ENCODE assay signal across 17 mouse cellular contexts in the genomic region with DNA sequence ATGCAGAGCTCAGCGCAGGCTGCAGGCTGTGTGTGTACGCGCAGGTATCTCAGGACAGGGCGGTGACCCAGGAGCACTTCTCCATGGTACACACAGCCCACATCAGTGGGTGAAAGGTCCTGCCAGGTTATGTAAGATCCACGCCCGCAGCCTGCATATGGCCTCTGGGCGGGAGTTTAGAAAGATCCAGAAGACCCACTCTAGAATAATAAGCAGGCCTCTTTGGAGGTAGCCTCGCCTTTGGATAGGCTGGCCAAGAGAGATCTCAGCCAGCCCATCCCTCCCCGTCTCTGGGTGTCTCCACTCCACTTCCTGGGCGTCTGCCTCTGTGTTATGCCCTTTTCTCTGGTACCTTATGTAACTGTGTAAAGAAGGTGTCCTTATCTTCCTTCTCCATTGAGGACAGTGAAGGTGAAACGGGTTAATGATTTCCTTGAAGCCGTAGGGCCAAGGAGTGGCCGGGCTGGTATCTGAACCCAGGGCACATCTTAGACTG. TPM values are rescaled to one million over a fixed set of nuclear protein-coding genes. Genes with fewer than 3 reads are reported as not detected.
DNase-seq lines count a peak whose midpoint lies in the region; ATAC-seq lines count a peak whose summit lies in the region.
"Had no signal": no experiment of that assay in that cellular context is flagged by ENCODE, and none has a peak within 500 bp of the region (broad histone marks: within the 10 kb centered on the region; RNA-seq: fewer than 3 reads in every experiment).

No protein-coding gene starts in this region.

- no peaks in the 10 kb centered on the region for H3K9me3 ChIP-seq in embryonic facial prominence, embryonic 11.5 days (replicated peaks; ENCODE audit: control insufficient read depth, low read length)
- H3K9me3 ChIP-seq in embryonic facial prominence, embryonic 10.5 days: no peaks in the 10 kb centered on the region
- no peaks in the 10 kb centered on the region for H3K9me3 ChIP-seq in midbrain, embryonic 11.5 days (ENCODE audit: control insufficient read depth, low read length)
- no peaks in the 10 kb centered on the region for H3K9me3 ChIP-seq in midbrain, embryonic 10.5 days (replicated peaks)
- H3K9me3 ChIP-seq: forebrain, embryonic 15.5 days; hindbrain, embryonic 12.5 days; liver, embryonic 13.5 days; midbrain, embryonic 13.5 days had no signal

- H3K27ac ChIP-seq in embryonic facial prominence, embryonic 11.5 days (replicated peaks; ENCODE audit: low read depth, low read length): no peak overlapping the region
- H3K27ac ChIP-seq in embryonic facial prominence, embryonic 10.5 days (replicated peaks): no peak overlapping the region
- no peak overlapping the region for H3K27ac ChIP-seq in midbrain, embryonic 11.5 days (ENCODE audit: low read depth, low read length)
- no peak overlapping the region for H3K27ac ChIP-seq in midbrain, embryonic 10.5 days (replicated peaks)
- H3K27ac ChIP-seq: forebrain, embryonic 15.5 days; hindbrain, embryonic 12.5 days; liver, embryonic 13.5 days; midbrain, embryonic 13.5 days had no signal

- H3K4me1 ChIP-seq in embryonic facial prominence, embryonic 11.5 days (ENCODE audit: control insufficient read depth, insufficient read depth, low read length): no peaks in the 10 kb centered on the region
- peaks cover 27% of the 10 kb centered on the region for H3K4me1 ChIP-seq in embryonic facial prominence, embryonic 10.5 days
- H3K4me1 ChIP-seq in midbrain, embryonic 11.5 days (ENCODE audit: control insufficient read depth, insufficient read depth, low read length): no peaks in the 10 kb centered on the region
- peaks cover 12% of the 10 kb centered on the region for H3K4me1 ChIP-seq in midbrain, embryonic 10.5 days
- H3K4me1 ChIP-seq: forebrain, embryonic 15.5 days; hindbrain, embryonic 12.5 days; midbrain, embryonic 13.5 days had no signal

- H3K9ac ChIP-seq in embryonic facial prominence, embryonic 11.5 days (replicated peaks; ENCODE audit: low read length): no peak overlapping the region
- no peak overlapping the region for H3K9ac ChIP-seq in midbrain, embryonic 11.5 days (ENCODE audit: low read length)
- H3K9ac ChIP-seq: forebrain, embryonic 15.5 days; hindbrain, embryonic 12.5 days; liver, embryonic 13.5 days; midbrain, embryonic 13.5 days had no signal

- no peaks in the 10 kb centered on the region for H3K36me3 ChIP-seq in embryonic facial prominence, embryonic 11.5 days (replicated peaks; ENCODE audit: control insufficient read depth, insufficient read depth, low read depth, low read length)
- H3K36me3 ChIP-seq in embryonic facial prominence, embryonic 10.5 days (replicated peaks): no peaks in the 10 kb centered on the region
- no peaks in the 10 kb centered on the region for H3K36me3 ChIP-seq in midbrain, embryonic 11.5 days (ENCODE audit: control insufficient read depth, insufficient read depth, low read length)
- no peaks in the 10 kb centered on the region for H3K36me3 ChIP-seq in midbrain, embryonic 10.5 days
- H3K36me3 ChIP-seq: forebrain, embryonic 15.5 days; hindbrain, embryonic 12.5 days; liver, embryonic 13.5 days; midbrain, embryonic 13.5 days had no signal

- DNase-seq in embryonic facial prominence, embryonic 11.5 days (ENCODE audit: low spot score): no peak
- DNase-seq in embryonic facial prominence, embryonic 10.5 days (ENCODE audit: low spot score): no peak
- DNase-seq in midbrain, embryonic 11.5 days (ENCODE audit: low spot score, missing footprints): peak; percentile 57
- DNase-seq in midbrain, embryonic 10.5 days (ENCODE audit: low spot score): no peak
- peak; percentile 77 to 92 for DNase-seq in kidney, postnatal 36 days
- DNase-seq in yolk sac, embryonic 10.5 days (ENCODE audit: low spot score): peak; percentile 80
- no peak for DNase-seq in frontal cortex, postnatal 36 days (ENCODE audit: low spot score in 2 of 2)
- no peak for DNase-seq in thymus, postnatal 14 days
- DNase-seq: adrenal gland, adult 8-10 months; cerebellum, postnatal 36 days; gastrocnemius, postnatal 14 days; liver, embryonic 13.5 days; thymus, adult 18-20 months had no signal

- no peak overlapping the region for H3K4me3 ChIP-seq in embryonic facial prominence, embryonic 11.5 days (ENCODE audit: low read depth, low read length)
- no peak overlapping the region for H3K4me3 ChIP-seq in embryonic facial prominence, embryonic 10.5 days
- H3K4me3 ChIP-seq in midbrain, embryonic 11.5 days (ENCODE audit: low read depth, low read length): no peak overlapping the region
- H3K4me3 ChIP-seq in midbrain, embryonic 10.5 days: no peak overlapping the region
- H3K4me3 ChIP-seq: forebrain, embryonic 15.5 days; hindbrain, embryonic 12.5 days; liver, embryonic 13.5 days; midbrain, embryonic 13.5 days had no signal

- 87% methylated on average over 13 of the region's 13 CpGs for WGBS in embryonic facial prominence, embryonic 11.5 days
- 90% methylated on average over 13 of the region's 13 CpGs for WGBS in embryonic facial prominence, embryonic 10.5 days
- WGBS in midbrain, embryonic 11.5 days: 86% methylated on average over 13 of the region's 13 CpGs
- 91% methylated on average over 13 of the region's 13 CpGs for WGBS in midbrain, embryonic 10.5 days

- H3K27me3 ChIP-seq in embryonic facial prominence, embryonic 11.5 days (ENCODE audit: control insufficient read depth, insufficient read depth, low read length): no peaks in the 10 kb centered on the region
- H3K27me3 ChIP-seq in embryonic facial prominence, embryonic 10.5 days (replicated peaks; ENCODE audit: low read depth, poor library complexity, severe bottlenecking): no peaks in the 10 kb centered on the region
- no peaks in the 10 kb centered on the region for H3K27me3 ChIP-seq in midbrain, embryonic 11.5 days (ENCODE audit: control insufficient read depth, insufficient read depth, low read length)
- no peaks in the 10 kb centered on the region for H3K27me3 ChIP-seq in midbrain, embryonic 10.5 days (ENCODE audit: low read depth, poor library complexity, severe bottlenecking)
- H3K27me3 ChIP-seq: forebrain, embryonic 15.5 days; hindbrain, embryonic 12.5 days; liver, embryonic 13.5 days; midbrain, embryonic 13.5 days had no signal

- ATAC-seq in embryonic facial prominence, embryonic 11.5 days (replicated peaks; ENCODE audit: insufficient number of reproducible peaks, low FRiP score, low TSS enrichment, low read depth): 0 out of 2 replicates have a peak, but pooled peaks have one; percentile 70
- no peak for ATAC-seq in midbrain, embryonic 11.5 days (ENCODE audit: low FRiP score)
- ATAC-seq: forebrain, embryonic 15.5 days; midbrain, embryonic 13.5 days had no signal

- H3K4me2 ChIP-seq in embryonic facial prominence, embryonic 11.5 days (ENCODE audit: low read depth, low read length): no peak overlapping the region
- H3K4me2 ChIP-seq in midbrain, embryonic 11.5 days: no peak overlapping the region
- H3K4me2 ChIP-seq: forebrain, embryonic 15.5 days; hindbrain, embryonic 12.5 days; liver, embryonic 13.5 days; midbrain, embryonic 13.5 days had no signal

RNA-seq across cellular contexts. Expression of a gene that starts 10.5 kb away (rescaled TPM):
- polyA plus RNA-seq in embryonic facial prominence, embryonic 11.5 days (2014; fragmentation: Nextera tagmentation; extraction: Ambion mirVana): 10.2 and 11.7 TPM in 2 replicates
- polyA plus RNA-seq in embryonic facial prominence, embryonic 10.5 days (2016; fragmentation: Nextera tagmentation; extraction: Ambion mirVana): 11.8 and 12.3 TPM in 2 replicates
- polyA plus RNA-seq in midbrain, embryonic 11.5 days (2014; fragmentation: Nextera tagmentation; extraction: Ambion mirVana): 6.3 and 6.8 TPM in 2 replicates
- 6.8 and 7.9 TPM in 2 replicates for polyA plus RNA-seq in midbrain, embryonic 10.5 days (2016; fragmentation: Nextera tagmentation; extraction: Ambion mirVana)

RNA-seq across cellular contexts. Expression of a gene that starts 46.1 kb away (rescaled TPM):
- polyA plus RNA-seq in embryonic facial prominence, embryonic 11.5 days (2014; fragmentation: Nextera tagmentation; extraction: Ambion mirVana): 97.1 and 100 TPM in 2 replicates
- polyA plus RNA-seq in embryonic facial prominence, embryonic 10.5 days (2016; fragmentation: Nextera tagmentation; extraction: Ambion mirVana): 109 and 111 TPM in 2 replicates
- 103 and 110 TPM in 2 replicates for polyA plus RNA-seq in midbrain, embryonic 11.5 days (2014; fragmentation: Nextera tagmentation; extraction: Ambion mirVana)
- polyA plus RNA-seq in midbrain, embryonic 10.5 days (2016; fragmentation: Nextera tagmentation; extraction: Ambion mirVana): 113 and 116 TPM in 2 replicates

RNA-seq across cellular contexts. Expression of a gene that starts 50.0 kb away (rescaled TPM):
- polyA plus RNA-seq in embryonic facial prominence, embryonic 11.5 days (2014; fragmentation: Nextera tagmentation; extraction: Ambion mirVana): 2.3 and 3.3 TPM in 2 replicates
- 2.0 and 2.1 TPM in 2 replicates for polyA plus RNA-seq in embryonic facial prominence, embryonic 10.5 days (2016; fragmentation: Nextera tagmentation; extraction: Ambion mirVana)
- polyA plus RNA-seq in midbrain, embryonic 11.5 days (2014; fragmentation: Nextera tagmentation; extraction: Ambion mirVana): 2.0 and 2.1 TPM in 2 replicates
- 1.9 and 2.8 TPM in 2 replicates for polyA plus RNA-seq in midbrain, embryonic 10.5 days (2016; fragmentation: Nextera tagmentation; extraction: Ambion mirVana)
- polyA plus RNA-seq: heart, embryonic 14.5 days; liver, embryonic 13.5 days had no signal

RNA-seq across cellular contexts. Expression of a gene that starts 50.9 kb away (rescaled TPM):
- 0.32 and 0.36 TPM in 2 replicates for polyA plus RNA-seq in embryonic facial prominence, embryonic 11.5 days (2014; fragmentation: Nextera tagmentation; extraction: Ambion mirVana)
- polyA plus RNA-seq in embryonic facial prominence, embryonic 10.5 days (2016; fragmentation: Nextera tagmentation; extraction: Ambion mirVana): 0.11 TPM in 2 replicates
- 0.25 and 0.49 TPM in 2 replicates for polyA plus RNA-seq in midbrain, embryonic 11.5 days (2014; fragmentation: Nextera tagmentation; extraction: Ambion mirVana)
- 0.17 and 0.22 TPM in 2 replicates for polyA plus RNA-seq in midbrain, embryonic 10.5 days (2016; fragmentation: Nextera tagmentation; extraction: Ambion mirVana)
- polyA plus RNA-seq: heart, embryonic 14.5 days; liver, embryonic 13.5 days had no signal

Comparison
In these comparisons a context has a peak if more than half of its experiments do, and no peak if none do; other contexts are left out.
1. DNase-seq: peak in midbrain, embryonic 11.5 days (single experiment), kidney, postnatal 36 days (2 of 2) and yolk sac, embryonic 10.5 days (single experiment); none in embryonic facial prominence, embryonic 11.5 days (single experiment), embryonic facial prominence, embryonic 10.5 days (single experiment), midbrain, embryonic 10.5 days (single experiment), frontal cortex, postnatal 36 days (0 of 2) and thymus, postnatal 14 days (single experiment).